Mouse (Mus musculus): ENCODE results near the gene 4930548H24Rik. TPM values are rescaled to one million over a fixed set of nuclear protein-coding genes. Genes with fewer than 3 reads are reported as not detected.

4930548H24Rik gene
- total and polyA plus RNA-seq, 2 experiments, result not detected

DNA sequence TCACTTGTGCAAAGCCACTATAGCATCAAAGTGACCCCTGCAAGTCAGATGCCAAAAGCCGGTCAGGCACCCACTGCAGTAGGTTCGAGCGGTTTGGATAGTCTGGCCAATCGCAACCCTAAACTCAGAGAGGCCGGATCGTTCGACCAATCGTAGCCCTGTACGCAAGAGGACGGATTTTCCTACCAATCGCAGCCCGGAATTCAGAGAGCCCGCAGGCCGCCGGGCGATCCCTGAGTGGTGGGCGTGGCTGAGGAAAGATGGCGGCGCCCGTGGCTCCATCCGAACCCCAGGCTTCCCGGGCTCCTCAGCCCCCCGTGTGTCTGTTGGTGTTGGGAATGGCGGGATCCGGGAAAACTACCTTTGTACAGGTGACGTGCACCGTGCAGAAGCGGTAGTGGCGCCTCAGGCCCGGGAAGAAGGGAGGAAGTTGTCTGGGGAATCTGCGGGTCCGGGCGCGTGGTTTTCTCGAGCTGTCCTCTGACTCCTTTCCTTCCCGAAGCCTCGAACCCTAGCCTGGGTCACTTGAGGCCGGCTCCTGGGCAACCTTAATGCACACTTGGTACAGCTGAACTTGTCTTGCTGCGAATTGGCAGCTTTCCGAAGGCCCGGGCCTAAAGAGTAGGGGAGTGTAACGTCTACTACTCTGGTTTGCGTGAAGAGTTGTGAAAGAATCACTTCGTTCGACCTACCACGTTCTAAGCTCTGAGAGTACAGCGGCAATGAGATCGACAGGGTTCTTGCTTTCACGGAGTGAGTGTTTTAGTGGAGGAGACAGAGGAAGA is 9.2 kb downstream of the 4930548H24Rik start, which contains the start of gene Gpn1:
Gpn1 (plus strand) TSS at position 229 of the 785 bp plus-strand sequence.
- peaks cover 4% of the 10 kb centered on the region; the same call in 1 of the 2 replicates for H3K79me2 ChIP-seq (ENCODE audit: control insufficient read depth, insufficient read depth, low read length)
- peak; percentile 81 for DNase-seq (ENCODE audit: extremely low read depth, low read depth, low spot score)
- H3K27me3 ChIP-seq (ENCODE audit: control insufficient read depth, insufficient read depth, low read length), result no peaks in the 10 kb centered on the region
- under 1% methylated on average over 49 of the region's 49 CpGs for WGBS
- H3K36me3 ChIP-seq (ENCODE audit: control insufficient read depth, insufficient read depth, low read length), result peaks cover 11% of the 10 kb centered on the region; the same call in 1 of the 2 replicates
- TF ChIP-seq POLR2A (IDR thresholded peaks at IDR 0.05; ENCODE audit: extremely low read depth, insufficient read depth, low read length) (no peak), CTCF (IDR thresholded peaks at IDR 0.05; ENCODE audit: low read depth, low read length) (no peak)
- peak within 1 kb of the TSS; percentile 72 for H3K4me3 ChIP-seq (ENCODE audit: insufficient read depth, low read depth, low read length)
- H3K9ac ChIP-seq (ENCODE audit: low read depth, low read length), result peak within 1 kb of the TSS; percentile 39
- H3K27ac ChIP-seq (replicated peaks; ENCODE audit: insufficient read depth, low read depth, low read length), result no peak within 1 kb of the TSS
- H3K4me1 ChIP-seq (ENCODE audit: control insufficient read depth, insufficient read depth, low read length), result peaks cover 4% of the 10 kb centered on the region

DNA sequence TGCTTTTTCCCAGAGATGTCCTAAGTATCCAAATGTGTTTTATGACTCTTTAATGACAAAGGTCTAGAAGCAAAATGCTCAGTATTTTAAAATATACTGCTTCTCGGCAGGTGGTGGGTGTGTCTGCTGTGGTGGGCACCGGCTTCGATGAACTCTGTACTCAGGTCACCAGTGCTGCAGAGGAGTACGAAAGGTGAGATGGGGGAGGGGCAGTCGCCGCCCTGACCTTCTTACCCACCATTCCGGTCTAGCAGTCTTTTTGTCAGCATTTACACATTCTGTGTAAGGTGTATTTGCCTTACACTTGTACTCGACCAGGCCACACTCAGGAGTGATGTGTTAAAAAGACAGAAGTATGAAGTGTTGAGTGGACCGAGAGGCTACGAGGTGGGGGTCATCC is 19.3 kb downstream of the 4930548H24Rik start:
- Histone ChIP-seq H3K4me3 (ENCODE audit: insufficient read depth, low read depth, low read length) (no peak overlapping the region), H3K9ac (ENCODE audit: low read depth, low read length) (no peak overlapping the region), H3K36me3 (ENCODE audit: control insufficient read depth, insufficient read depth, low read length) (peaks cover 38% of the 10 kb centered on the region), H3K27me3 (ENCODE audit: control insufficient read depth, insufficient read depth, low read length) (no peaks in the 10 kb centered on the region), H3K4me1 (ENCODE audit: control insufficient read depth, insufficient read depth, low read length) (no peaks in the 10 kb centered on the region), H3K27ac (replicated peaks; ENCODE audit: insufficient read depth, low read depth, low read length) (no peak overlapping the region), H3K79me2 (ENCODE audit: control insufficient read depth, insufficient read depth, low read length) (no peaks in the 10 kb centered on the region)
- WGBS, result 76% methylated on average over 10 of the region's 10 CpGs
- TF ChIP-seq CTCF (IDR thresholded peaks at IDR 0.05; ENCODE audit: low read depth, low read length) (no peak), POLR2A (IDR thresholded peaks at IDR 0.05; ENCODE audit: extremely low read depth, insufficient read depth, low read length) (no peak)
- DNase-seq (ENCODE audit: extremely low read depth, low read depth, low spot score), result no peak

DNA sequence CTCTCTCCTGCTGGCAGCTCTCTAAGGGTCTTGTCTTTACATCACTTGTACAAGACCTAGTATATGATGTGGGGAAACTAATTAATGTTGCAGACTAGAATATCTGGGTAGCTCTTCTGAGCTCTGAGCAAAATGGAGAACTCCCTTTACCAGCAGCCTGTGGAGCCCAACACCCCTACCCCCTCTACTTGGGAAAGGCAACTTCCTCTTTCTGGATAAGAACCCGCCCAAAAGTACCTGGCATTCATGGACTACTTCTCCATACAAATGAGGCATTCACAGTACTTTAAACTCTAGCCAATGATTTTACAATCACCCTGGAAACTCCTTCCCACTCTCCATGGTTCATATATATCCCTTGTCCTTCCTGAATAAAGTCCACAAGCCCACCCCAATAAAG is 26.9 kb downstream of the 4930548H24Rik start:
- no peak overlapping the region for H3K27ac ChIP-seq (replicated peaks; ENCODE audit: insufficient read depth, low read depth, low read length)
- DNase-seq (ENCODE audit: extremely low read depth, low read depth, low spot score), result peak; percentile 10
- H3K36me3 ChIP-seq (ENCODE audit: control insufficient read depth, insufficient read depth, low read length), result peaks cover 36% of the 10 kb centered on the region
- WGBS, result 85% methylated on average over 1 of the region's 1 CpGs
- H3K79me2 ChIP-seq (ENCODE audit: control insufficient read depth, insufficient read depth, low read length), result no peaks in the 10 kb centered on the region
- no peaks in the 10 kb centered on the region for H3K4me1 ChIP-seq (ENCODE audit: control insufficient read depth, insufficient read depth, low read length)
- H3K27me3 ChIP-seq (ENCODE audit: control insufficient read depth, insufficient read depth, low read length), result no peaks in the 10 kb centered on the region
- no peak overlapping the region for H3K9ac ChIP-seq (ENCODE audit: low read depth, low read length)
- no peak overlapping the region for H3K4me3 ChIP-seq (ENCODE audit: insufficient read depth, low read depth, low read length)
- TF ChIP-seq POLR2A (IDR thresholded peaks at IDR 0.05; ENCODE audit: extremely low read depth, insufficient read depth, low read length) (no peak), CTCF (IDR thresholded peaks at IDR 0.05; ENCODE audit: low read depth, low read length) (no peak)

- no peak for TF ChIP-seq POLR2A (IDR thresholded peaks at IDR 0.05; ENCODE audit: extremely low read depth, insufficient read depth, low read length)
- no peak for TF ChIP-seq CTCF (IDR thresholded peaks at IDR 0.05; ENCODE audit: low read depth, low read length)
- peaks cover 27% of the 10 kb centered on the region for H3K36me3 ChIP-seq (ENCODE audit: control insufficient read depth, insufficient read depth, low read length)
- no peaks in the 10 kb centered on the region for H3K27me3 ChIP-seq (ENCODE audit: control insufficient read depth, insufficient read depth, low read length)
- no peak overlapping the region for H3K9ac ChIP-seq (ENCODE audit: low read depth, low read length)
- no peak for DNase-seq (ENCODE audit: extremely low read depth, low read depth, low spot score)
- H3K4me1 ChIP-seq (ENCODE audit: control insufficient read depth, insufficient read depth, low read length), result no peaks in the 10 kb centered on the region
- no peak overlapping the region for H3K4me3 ChIP-seq (ENCODE audit: insufficient read depth, low read depth, low read length)
- H3K79me2 ChIP-seq (ENCODE audit: control insufficient read depth, insufficient read depth, low read length), result no peaks in the 10 kb centered on the region
- no peak overlapping the region for H3K27ac ChIP-seq (replicated peaks; ENCODE audit: insufficient read depth, low read depth, low read length)
- WGBS, result 90% methylated on average over 6 of the region's 6 CpGs
Measured at GRCm38 (mm10) chr5:31520556-31520955, 35.0 kb downstream of the 4930548H24Rik start.

DNA sequence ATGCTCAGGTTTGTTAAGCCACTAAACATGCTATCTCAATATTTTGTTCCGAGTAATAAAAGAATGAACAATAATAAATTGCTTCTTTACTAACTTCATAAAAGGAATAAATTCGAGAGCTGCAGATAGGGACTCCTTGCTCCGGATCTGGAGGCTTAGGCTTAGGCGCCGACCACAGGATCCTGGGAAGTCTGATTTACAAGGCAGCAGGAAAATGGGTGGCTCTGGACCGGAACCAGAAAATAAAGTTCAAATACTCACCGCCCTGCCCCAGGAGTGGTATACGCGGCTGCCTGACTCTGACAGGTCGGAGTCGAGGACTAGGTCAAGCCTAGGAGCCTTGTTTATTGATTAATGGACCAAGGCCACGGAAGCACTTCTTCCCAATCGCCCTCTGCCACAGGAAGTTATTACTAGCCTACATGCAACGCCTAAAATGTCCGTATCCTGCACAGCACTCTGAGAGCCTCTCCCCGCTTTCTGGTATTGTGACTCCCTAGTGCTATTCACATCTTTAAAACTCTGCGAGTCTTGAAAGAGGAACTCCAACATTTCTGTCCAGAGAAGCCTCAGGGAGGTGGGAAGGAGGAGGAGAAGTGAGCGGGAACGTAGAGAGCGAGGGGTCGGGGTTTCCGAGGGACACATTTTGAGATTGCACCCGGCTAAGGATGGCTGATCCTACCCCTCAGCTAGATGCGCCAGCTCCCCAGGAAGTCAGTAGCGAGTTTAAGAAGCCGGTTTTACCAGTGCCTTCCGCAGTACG is 41.0 kb downstream of the 4930548H24Rik start, which contains the start of gene Slc4a1ap:
Slc4a1ap (plus strand) TSS at position 642 of the 763 bp plus-strand sequence.
- under 1% methylated on average over 28 of the region's 28 CpGs for WGBS
- Histone ChIP-seq H3K4me1 (ENCODE audit: control insufficient read depth, insufficient read depth, low read length) (peaks cover 7% of the 10 kb centered on the region), H3K27ac (replicated peaks; ENCODE audit: insufficient read depth, low read depth, low read length) (peak within 1 kb of the TSS; percentile 85), H3K79me2 (ENCODE audit: control insufficient read depth, insufficient read depth, low read length) (peaks cover 8% of the 10 kb centered on the region; the same call in 1 of the 2 replicates), H3K4me3 (ENCODE audit: insufficient read depth, low read depth, low read length) (peak within 1 kb of the TSS; percentile 91), H3K36me3 (ENCODE audit: control insufficient read depth, insufficient read depth, low read length) (peaks cover 9% of the 10 kb centered on the region), H3K9ac (ENCODE audit: low read depth, low read length) (peak within 1 kb of the TSS; percentile 82), H3K27me3 (ENCODE audit: control insufficient read depth, insufficient read depth, low read length) (no peaks in the 10 kb centered on the region)
- peak; percentile 96 for DNase-seq (ENCODE audit: extremely low read depth, low read depth, low spot score)
- no peak for TF ChIP-seq CTCF (IDR thresholded peaks at IDR 0.05; ENCODE audit: low read depth, low read length)
- 0 out of 2 replicates have a peak, but pooled peaks have one; percentile 17 for TF ChIP-seq POLR2A (IDR thresholded peaks at IDR 0.05; ENCODE audit: extremely low read depth, insufficient read depth, low read length)

Measured in liver, adult 2 months (tissue).